Mouse (Mus musculus): Measurements from ENCODE around the gene Plekhh2.

The Plekhh2 gene

DNA sequence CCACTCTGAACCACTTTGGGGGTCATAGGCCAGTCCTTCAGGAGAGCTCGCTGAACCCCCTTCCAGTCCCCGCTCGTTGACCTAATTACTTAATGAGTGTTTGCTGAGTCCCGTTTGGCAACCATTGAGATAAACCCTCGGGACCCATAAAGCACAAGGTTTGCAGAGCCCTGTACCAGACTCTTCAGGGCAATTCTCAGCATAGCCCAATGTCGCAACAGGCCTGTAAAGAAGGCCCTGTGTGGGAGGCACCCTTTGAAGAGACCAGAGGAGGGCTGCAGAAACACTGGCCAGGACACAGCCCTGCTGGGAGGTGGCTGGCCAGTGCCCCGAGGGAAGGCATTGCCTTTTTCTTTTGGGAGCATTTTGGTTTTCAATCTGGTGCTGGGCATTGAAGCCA lies 100.3 kb downstream of the Plekhh2 start:
- 81% methylated on average over 7 of the region's 7 CpGs for WGBS

GRCm38 (mm10) chr17:84615811-84616210 lies 104.1 kb downstream of the Plekhh2 start:
- 77% methylated on average over 11 of the region's 11 CpGs for WGBS

- WGBS: 88% methylated on average over 6 of the region's 6 CpGs
Measured at GRCm38 (mm10) chr17:84616526-84617074, 104.9 kb downstream of the Plekhh2 start.

- WGBS: 94% methylated on average over 6 of the region's 6 CpGs
Measured at GRCm38 (mm10) chr17:84617953-84618352, 106.3 kb downstream of the Plekhh2 start.

- 89% methylated on average over 7 of the region's 7 CpGs for WGBS
Measured at GRCm38 (mm10) chr17:84619112-84619511, 107.4 kb downstream of the Plekhh2 start.

DNA sequence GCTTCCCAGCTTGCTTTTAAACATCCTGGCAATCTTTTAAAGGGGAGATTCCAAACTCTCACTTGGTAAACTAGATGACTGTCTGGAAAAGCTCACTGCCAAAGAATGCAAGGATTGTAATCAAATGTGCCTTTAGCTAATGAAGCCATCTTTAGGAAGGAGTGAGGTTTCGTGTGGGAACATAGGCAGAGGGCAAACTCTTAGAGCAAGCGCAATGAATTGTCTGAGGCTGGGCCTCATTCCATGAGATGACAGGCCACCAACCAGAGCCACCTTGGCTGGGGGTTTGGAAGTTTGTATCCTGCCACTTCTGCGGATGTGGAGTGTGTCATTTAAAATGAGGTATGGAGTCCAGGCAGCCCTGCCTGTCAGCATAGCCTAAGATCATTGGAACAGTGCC lies 108.4 kb downstream of the Plekhh2 start:
- 80% methylated on average over 3 of the region's 3 CpGs for WGBS

- 82% methylated on average over 6 of the region's 6 CpGs for WGBS
Measured at GRCm38 (mm10) chr17:84620610-84621009, 108.9 kb downstream of the Plekhh2 start.

DNA sequence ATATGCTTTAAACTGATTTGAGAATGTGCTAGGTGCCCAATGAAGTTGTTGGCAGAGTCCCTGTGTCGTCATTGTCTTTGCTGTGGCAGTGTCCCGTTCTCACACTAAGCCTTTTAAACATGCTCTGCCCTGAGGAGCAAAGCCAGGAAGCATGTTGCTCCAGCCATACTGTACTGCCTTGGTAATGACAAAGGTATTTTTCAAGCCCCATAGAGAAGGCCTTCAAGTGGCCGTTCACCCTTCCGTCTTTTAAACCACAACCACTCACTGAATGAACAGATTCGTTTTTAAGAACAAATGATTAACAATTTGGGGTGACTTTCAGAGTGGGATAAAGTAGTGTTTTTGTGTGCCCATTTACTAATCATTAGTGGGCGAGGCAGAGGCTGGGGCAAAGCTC lies 109.5 kb downstream of the Plekhh2 start:
- WGBS: 88% methylated on average over 6 of the region's 6 CpGs

DNA sequence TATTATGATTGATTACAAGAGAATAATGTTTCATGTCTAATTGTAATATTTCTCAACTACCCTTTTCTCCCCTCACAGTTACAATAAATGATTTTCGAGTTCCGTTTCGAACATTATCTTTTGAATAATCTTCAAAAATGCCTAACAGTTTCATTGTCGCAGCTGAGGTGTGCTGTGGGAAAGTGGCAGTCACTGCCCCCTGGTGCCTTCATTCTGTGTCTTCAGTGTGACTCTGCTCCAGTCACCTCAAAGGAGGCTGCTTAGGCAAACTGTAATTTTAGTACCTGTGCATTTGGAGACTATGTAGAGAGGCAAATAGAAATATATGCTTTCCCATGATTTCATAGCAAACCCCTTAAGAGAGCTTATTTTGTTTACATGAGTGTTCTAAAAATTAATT lies 110.3 kb downstream of the Plekhh2 start:
- WGBS: 85% methylated on average over 4 of the region's 4 CpGs

- 36% methylated on average over 2 of the region's 2 CpGs for WGBS
Measured at GRCm38 (mm10) chr17:84622873-84623272, 111.2 kb downstream of the Plekhh2 start.

GRCm38 (mm10) chr17:84626276-84626856 lies 114.7 kb downstream of the Plekhh2 start, which contains the start of gene Dync2li1:
Gene Dync2li1 (plus strand): TSS chr17:84626496.
- 2% methylated on average over 24 of the region's 25 CpGs for WGBS

GRCm38 (mm10) chr17:84626857-84627305 lies 115.2 kb downstream of the Plekhh2 start:
- WGBS: 21% methylated on average over 9 of the region's 9 CpGs

DNA sequence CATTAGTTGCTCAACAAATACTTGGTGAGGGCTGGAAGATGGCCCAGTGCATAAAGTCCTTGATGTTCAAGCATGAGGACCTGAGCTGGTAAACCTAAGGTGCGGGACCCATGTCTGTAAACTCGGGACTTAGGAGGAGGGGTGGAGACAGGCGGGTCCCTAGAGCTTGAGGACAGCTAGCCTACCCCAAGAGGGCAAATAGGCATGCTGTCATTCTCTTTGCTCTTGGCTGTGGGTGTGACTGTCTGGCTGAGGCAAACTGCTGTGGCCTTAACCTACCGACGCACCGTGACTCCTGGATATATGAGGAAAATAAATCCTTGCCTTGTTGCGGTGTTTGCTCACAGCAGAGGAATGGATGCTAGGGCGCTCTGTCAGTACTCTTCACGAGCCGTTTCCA lies 116.0 kb downstream of the Plekhh2 start:
- 91% methylated on average over 10 of the region's 10 CpGs for WGBS

GRCm38 (mm10) chr17:84628611-84629010 lies 116.9 kb downstream of the Plekhh2 start:
- 87% methylated on average over 9 of the region's 9 CpGs for WGBS

DNA sequence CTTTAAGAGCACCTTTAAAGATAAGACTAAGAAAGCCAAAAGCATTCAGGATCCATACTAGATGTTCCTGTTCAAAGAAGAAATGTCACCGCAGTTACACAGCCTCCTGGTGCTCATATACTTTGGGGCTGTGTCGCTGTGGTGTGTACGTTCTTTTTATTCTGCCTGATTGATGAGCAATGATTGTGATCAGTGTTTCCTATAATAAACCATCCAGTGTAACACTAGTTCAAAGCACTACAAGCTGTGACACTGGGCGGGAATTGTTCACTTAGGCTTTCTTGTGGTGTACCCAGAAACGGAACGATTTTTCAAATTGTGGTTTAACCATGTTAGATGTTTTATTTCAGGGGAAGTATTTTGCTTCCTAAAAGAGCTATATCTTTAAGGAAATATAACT lies 120.1 kb downstream of the Plekhh2 start:
- 96% methylated on average over 6 of the region's 6 CpGs for WGBS

DNA sequence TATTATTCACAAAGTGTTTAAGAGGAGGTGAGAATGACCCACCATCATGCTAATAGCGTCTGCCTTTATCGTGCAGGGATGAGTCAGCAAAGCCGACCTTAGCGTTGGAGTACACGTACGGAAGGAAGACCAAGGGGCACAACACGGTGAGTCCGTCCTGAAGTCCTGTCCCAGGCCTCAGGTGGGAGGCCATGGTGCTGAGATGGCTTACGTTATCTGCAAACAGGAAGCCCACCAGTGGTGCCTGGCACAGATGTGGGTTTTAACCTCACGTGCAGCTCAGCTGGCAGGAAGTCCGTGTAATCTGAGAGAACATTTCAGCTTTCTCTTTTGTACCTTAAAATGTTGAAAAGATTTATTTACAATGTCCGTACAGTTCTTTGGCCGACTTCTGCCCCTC lies 121.7 kb downstream of the Plekhh2 start:
- WGBS: 77% methylated on average over 13 of the region's 13 CpGs

DNA sequence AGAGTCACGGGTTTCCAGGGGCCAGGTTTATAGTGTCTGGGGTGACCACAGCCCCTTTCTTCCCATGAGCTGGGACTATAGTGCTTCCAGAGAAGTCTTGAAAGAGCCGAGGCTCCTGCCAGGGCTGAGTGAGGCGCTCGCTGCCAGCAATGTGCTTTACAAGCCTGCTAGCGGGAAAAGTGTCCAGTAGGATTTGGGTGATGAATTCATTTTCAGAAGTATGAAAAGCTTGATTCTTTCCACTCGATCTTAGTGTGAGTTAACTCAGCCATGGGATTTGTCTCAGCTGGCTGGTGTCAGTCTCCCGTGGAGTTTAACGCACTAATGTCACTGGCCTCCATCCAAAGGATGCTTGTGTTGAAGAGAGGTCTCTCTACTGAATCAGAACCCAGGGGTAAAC lies 124.6 kb downstream of the Plekhh2 start:
- 67% methylated on average over 8 of the region's 8 CpGs for WGBS

GRCm38 (mm10) chr17:84637971-84638370 lies 126.3 kb downstream of the Plekhh2 start:
- WGBS: 92% methylated on average over 6 of the region's 6 CpGs

DNA sequence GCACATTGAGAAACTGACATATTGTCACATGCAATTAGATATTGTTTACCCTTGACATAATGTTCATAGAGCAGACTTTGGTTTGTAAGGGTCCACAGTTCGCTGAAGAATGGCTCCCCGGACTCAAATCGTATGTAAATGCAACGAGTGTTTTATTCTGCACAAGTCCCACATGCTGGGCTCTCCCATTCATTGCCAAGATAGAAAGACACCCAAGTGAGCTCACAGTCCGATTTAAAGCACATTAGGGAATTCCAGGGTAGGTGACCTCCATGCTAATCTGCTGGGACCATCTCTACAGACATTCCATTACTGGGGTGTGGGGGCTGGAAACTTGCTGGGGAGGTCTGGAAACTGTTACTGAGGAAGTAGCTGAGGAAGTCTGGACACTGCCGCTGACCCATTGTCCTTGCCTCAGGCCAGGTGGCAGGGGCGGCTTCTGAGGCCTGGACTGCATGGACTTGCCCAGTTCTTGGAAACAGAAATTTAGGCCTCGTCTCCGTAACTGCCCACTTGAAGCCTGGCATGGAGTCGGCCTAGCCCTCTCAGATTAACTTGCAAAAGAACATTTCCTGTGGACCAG lies 128.2 kb downstream of the Plekhh2 start:
- WGBS: 71% methylated on average over 10 of the region's 10 CpGs

DNA sequence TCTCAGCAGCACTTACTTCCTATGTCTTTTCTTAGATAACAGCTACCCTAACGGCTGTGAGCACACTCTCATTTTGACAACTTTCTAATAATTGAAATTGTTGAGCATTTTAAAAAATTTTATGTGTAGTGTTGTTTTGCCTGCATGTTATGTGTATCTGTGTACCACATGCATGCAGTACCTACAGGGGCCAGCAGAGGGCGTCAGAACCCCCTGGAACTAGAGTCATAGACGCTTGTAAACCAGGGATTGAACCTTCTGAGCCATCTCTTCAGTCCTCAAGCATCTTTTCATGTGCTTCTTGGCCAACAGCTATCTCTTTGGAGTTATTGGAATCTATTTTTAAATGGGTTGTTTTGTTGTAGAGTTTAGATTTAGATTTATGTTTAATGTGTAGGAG lies 130.2 kb downstream of the Plekhh2 start:
- 35% methylated on average over 3 of the region's 3 CpGs for WGBS

GRCm38 (mm10) chr17:84642324-84642723 lies 130.6 kb downstream of the Plekhh2 start:
- 55% methylated on average over 9 of the region's 9 CpGs for WGBS

- WGBS: 86% methylated on average over 16 of the region's 16 CpGs
Measured at GRCm38 (mm10) chr17:84644292-84645050, 132.8 kb downstream of the Plekhh2 start.

GRCm38 (mm10) chr17:84645119-84645518 lies 133.4 kb downstream of the Plekhh2 start:
- WGBS: 64% methylated on average over 9 of the region's 9 CpGs

Measured in cerebral cortex, adult 2 months (tissue).